Comparison of ENCODE assay signal across 18 mouse cellular contexts in the genomic region with DNA sequence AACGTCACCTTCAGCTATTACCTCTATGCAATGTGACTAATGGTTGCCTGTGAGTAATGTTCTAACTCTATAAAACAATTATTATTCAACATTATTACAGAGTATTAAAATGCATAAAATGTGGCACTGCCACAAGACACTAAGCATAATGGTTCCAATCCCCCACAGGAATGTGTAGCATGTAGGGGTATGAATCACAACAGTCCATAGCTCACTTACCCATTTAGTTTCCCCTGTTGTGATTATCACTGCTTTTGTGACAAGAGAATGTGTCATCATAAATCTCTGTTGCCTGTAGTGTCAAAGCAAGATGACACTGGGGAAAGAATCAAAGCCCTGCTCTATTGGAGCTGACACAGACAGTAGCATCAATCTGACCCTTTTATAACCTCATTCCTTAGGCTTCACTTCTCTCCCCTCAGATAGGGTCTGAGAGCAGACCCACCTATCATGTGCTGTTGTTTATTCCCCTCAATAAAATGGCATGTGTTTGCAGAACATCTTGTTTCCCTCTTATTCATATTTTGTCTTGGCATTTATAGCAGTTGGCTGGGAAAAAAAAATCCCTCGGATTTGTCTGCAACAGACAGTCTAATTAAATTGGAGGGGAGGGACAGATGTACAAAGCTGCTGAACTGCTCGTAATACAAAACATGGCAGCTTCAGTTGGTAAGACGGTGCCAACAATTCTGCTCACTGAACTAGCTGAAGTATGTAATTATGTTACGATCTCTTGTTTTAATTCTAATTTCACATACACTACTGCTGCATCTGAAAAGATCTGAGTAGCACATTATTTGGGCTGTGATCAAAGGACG.
A peak's percentile ranks its signal among the peaks of the same experiment; 100 is the strongest.
DNase-seq lines count a peak whose midpoint lies in the region; ATAC-seq and TF ChIP-seq lines count a peak whose summit lies in the region.
"Had no signal": no experiment of that assay in that cellular context is flagged by ENCODE, and none has a peak within 500 bp of the region (broad histone marks: within the 10 kb centered on the region; RNA-seq: fewer than 3 reads in every experiment).

No protein-coding gene starts in this region.

- ATAC-seq in hindbrain, embryonic 15.5 days (ENCODE audit: low FRiP score, low read depth): peak; percentile 63; the same call in 1 of the 2 replicates
- ATAC-seq in forebrain, embryonic 14.5 days: peak; percentile 96
- ATAC-seq in neural tube, embryonic 15.5 days (ENCODE audit: low FRiP score): 0 out of 2 replicates have a peak, but pooled peaks have one; percentile 63
- no peak for ATAC-seq in megakaryocyte-erythroid progenitor cell, adult 5-6 weeks (replicated peaks; ENCODE audit: low FRiP score, low TSS enrichment, poor library complexity, severe bottlenecking)
- ATAC-seq: liver, embryonic 12.5 days had no signal

- TF ChIP-seq CTCF in gastrocnemius, adult 2 months (IDR thresholded peaks at IDR 0.05): no peak

- H3K27ac ChIP-seq in hindbrain, embryonic 15.5 days (replicated peaks): no peak overlapping the region
- H3K27ac ChIP-seq in hindbrain, embryonic 10.5 days: no peak overlapping the region
- peak overlapping the region; percentile 77 for H3K27ac ChIP-seq in forebrain, embryonic 14.5 days (ENCODE audit: low read depth, low read length)
- no peak overlapping the region for H3K27ac ChIP-seq in neural tube, embryonic 15.5 days (replicated peaks)
- no peak overlapping the region for H3K27ac ChIP-seq in gastrocnemius, adult 2 months
- H3K27ac ChIP-seq: liver, embryonic 12.5 days; midbrain, embryonic 12.5 days had no signal

- no peaks in the 10 kb centered on the region for H3K4me1 ChIP-seq in hindbrain, embryonic 15.5 days (replicated peaks)
- H3K4me1 ChIP-seq in hindbrain, embryonic 10.5 days (replicated peaks): no peaks in the 10 kb centered on the region
- H3K4me1 ChIP-seq in forebrain, embryonic 14.5 days (ENCODE audit: control insufficient read depth, insufficient read depth, low read length): no peaks in the 10 kb centered on the region; the same call in 1 of the 2 replicates
- H3K4me1 ChIP-seq in neural tube, embryonic 15.5 days: no peaks in the 10 kb centered on the region
- H3K4me1 ChIP-seq: liver, embryonic 12.5 days; midbrain, embryonic 12.5 days had no signal

- H3K27me3 ChIP-seq in hindbrain, embryonic 15.5 days: no peaks in the 10 kb centered on the region
- no peaks in the 10 kb centered on the region for H3K27me3 ChIP-seq in hindbrain, embryonic 10.5 days (ENCODE audit: insufficient read depth, poor library complexity, severe bottlenecking)
- H3K27me3 ChIP-seq in forebrain, embryonic 14.5 days (replicated peaks; ENCODE audit: control insufficient read depth, insufficient read depth, low read length): no peaks in the 10 kb centered on the region
- H3K27me3 ChIP-seq in neural tube, embryonic 15.5 days (replicated peaks): no peaks in the 10 kb centered on the region
- H3K27me3 ChIP-seq: liver, embryonic 12.5 days; midbrain, embryonic 12.5 days had no signal

- H3K36me3 ChIP-seq in hindbrain, embryonic 15.5 days: no peaks in the 10 kb centered on the region
- no peaks in the 10 kb centered on the region for H3K36me3 ChIP-seq in hindbrain, embryonic 10.5 days
- H3K36me3 ChIP-seq in forebrain, embryonic 14.5 days (ENCODE audit: control insufficient read depth, insufficient read depth, low read length): no peaks in the 10 kb centered on the region
- no peaks in the 10 kb centered on the region for H3K36me3 ChIP-seq in neural tube, embryonic 15.5 days
- H3K36me3 ChIP-seq: G1E; liver, embryonic 12.5 days; midbrain, embryonic 12.5 days had no signal

- H3K9me3 ChIP-seq in hindbrain, embryonic 15.5 days: no peaks in the 10 kb centered on the region
- H3K9me3 ChIP-seq in hindbrain, embryonic 10.5 days: no peaks in the 10 kb centered on the region
- no peaks in the 10 kb centered on the region for H3K9me3 ChIP-seq in forebrain, embryonic 14.5 days (replicated peaks; ENCODE audit: control insufficient read depth, low read length)
- no peaks in the 10 kb centered on the region for H3K9me3 ChIP-seq in neural tube, embryonic 15.5 days (replicated peaks)
- H3K9me3 ChIP-seq: G1E; midbrain, embryonic 12.5 days had no signal

- DNase-seq in hindbrain, embryonic 10.5 days (ENCODE audit: low spot score): no peak
- DNase-seq in forebrain, embryonic 14.5 days (ENCODE audit: low spot score): peak; percentile 91
- DNase-seq in layer of hippocampus, adult 9-10 months (ENCODE audit: low spot score): peak; percentile 43
- DNase-seq in gastrocnemius, adult 2 months: no peak
- DNase-seq in cerebellum, postnatal 36 days: no peak
- DNase-seq: cerebellum, adult 2 months; heart, postnatal 14 days; kidney, adult 11 months; lung, postnatal 10 days; right cerebral cortex, postnatal 25 days; thymus, postnatal 14 days had no signal

- no peak overlapping the region for H3K9ac ChIP-seq in hindbrain, embryonic 15.5 days
- H3K9ac ChIP-seq in forebrain, embryonic 14.5 days (ENCODE audit: low read length): no peak overlapping the region
- H3K9ac ChIP-seq in neural tube, embryonic 15.5 days (replicated peaks): no peak overlapping the region
- H3K9ac ChIP-seq: liver, embryonic 12.5 days; midbrain, embryonic 12.5 days had no signal

- no peak overlapping the region for H3K4me3 ChIP-seq in hindbrain, embryonic 15.5 days
- H3K4me3 ChIP-seq in hindbrain, embryonic 10.5 days: no peak overlapping the region
- H3K4me3 ChIP-seq in forebrain, embryonic 14.5 days (ENCODE audit: low read depth, low read length): no peak overlapping the region
- H3K4me3 ChIP-seq in neural tube, embryonic 15.5 days (replicated peaks): no peak overlapping the region
- H3K4me3 ChIP-seq in gastrocnemius, adult 2 months: no peak overlapping the region
- H3K4me3 ChIP-seq: erythroblast, embryonic 14.5 days; liver, embryonic 12.5 days; midbrain, embryonic 12.5 days had no signal

- H3K4me2 ChIP-seq in hindbrain, embryonic 15.5 days: no peak overlapping the region
- H3K4me2 ChIP-seq in forebrain, embryonic 14.5 days (ENCODE audit: low read length): no peak overlapping the region
- no peak overlapping the region for H3K4me2 ChIP-seq in neural tube, embryonic 15.5 days
- H3K4me2 ChIP-seq: liver, embryonic 12.5 days; midbrain, embryonic 12.5 days had no signal

- 48% methylated on average over 6 of the region's 6 CpGs for WGBS in hindbrain, embryonic 15.5 days
- WGBS in hindbrain, embryonic 10.5 days: 85% methylated on average over 6 of the region's 6 CpGs
- WGBS in forebrain, embryonic 14.5 days: 38% methylated on average over 6 of the region's 6 CpGs
- 44% methylated on average over 6 of the region's 6 CpGs for WGBS in neural tube, embryonic 15.5 days

- intact Hi-C loops in gastrocnemius, adult 2 months (cut with DNase I): no loop called here

Comparison
In these comparisons a context has a peak if more than half of its experiments do, and no peak if none do; other contexts are left out.
1. DNase-seq: peak in forebrain, embryonic 14.5 days (single experiment) and layer of hippocampus, adult 9-10 months (single experiment); none in hindbrain, embryonic 10.5 days (single experiment), gastrocnemius, adult 2 months (single experiment) and cerebellum, postnatal 36 days (0 of 2).